9 mouse cellular contexts compared by ENCODE assay signal in the genomic region with DNA sequence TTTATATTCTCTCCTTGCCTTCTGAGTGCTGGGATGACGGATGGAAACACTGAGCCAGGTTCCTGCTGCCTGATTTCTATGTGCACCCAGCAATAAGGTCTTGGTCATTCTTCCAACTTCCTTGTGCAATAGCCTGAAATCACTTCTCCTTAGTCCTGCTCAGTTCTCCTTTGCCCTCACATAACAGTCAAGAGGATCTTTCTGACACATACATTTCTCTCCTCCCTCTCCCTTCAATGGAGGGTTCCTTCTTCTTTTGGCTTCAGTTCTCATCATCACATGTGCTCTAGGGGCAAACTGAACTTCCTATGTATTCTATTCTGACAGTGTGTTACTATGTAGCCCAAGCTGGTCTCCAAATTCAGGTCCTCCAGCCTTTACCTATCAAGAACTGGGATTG. TPM values are rescaled to one million over a fixed set of nuclear protein-coding genes. Genes with fewer than 3 reads are reported as not detected.
DNase-seq lines count a peak whose midpoint lies in the region; ATAC-seq and TF ChIP-seq lines count a peak whose summit lies in the region.
"Had no signal": no experiment of that assay in that cellular context is flagged by ENCODE, and none has a peak within 500 bp of the region (broad histone marks: within the 10 kb centered on the region; RNA-seq: fewer than 3 reads in every experiment).

No protein-coding gene starts in this region.

- no peaks in the 10 kb centered on the region for H3K9me3 ChIP-seq in liver, embryonic 11.5 days (ENCODE audit: control insufficient read depth, low read length)
- no peaks in the 10 kb centered on the region for H3K9me3 ChIP-seq in embryonic facial prominence, embryonic 10.5 days

- H3K79me2 ChIP-seq in liver, adult 2 months (ENCODE audit: control insufficient read depth, insufficient read depth, low read length) = peaks cover 30% of the 10 kb centered on the region

- WGBS in liver, adult 2 months = 92% methylated on average over 1 of the region's 1 CpGs
- 52% methylated on average over 1 of the region's 1 CpGs for WGBS in bone marrow, adult 2 months
- 92% methylated on average over 1 of the region's 1 CpGs for WGBS in liver, embryonic 11.5 days
- WGBS in embryonic facial prominence, embryonic 10.5 days = 79% methylated on average over 1 of the region's 1 CpGs

- no peaks in the 10 kb centered on the region for H3K36me3 ChIP-seq in liver, adult 2 months (ENCODE audit: control insufficient read depth, insufficient read depth, low read length)
- H3K36me3 ChIP-seq in liver, embryonic 11.5 days (ENCODE audit: control insufficient read depth, insufficient read depth, low read length) = no peaks in the 10 kb centered on the region
- H3K36me3 ChIP-seq in embryonic facial prominence, embryonic 10.5 days (replicated peaks) = 0 out of 2 replicates have a peak, but pooled peaks cover 6% of the 10 kb centered on the region

- no peaks in the 10 kb centered on the region for H3K27me3 ChIP-seq in liver, adult 2 months (ENCODE audit: control insufficient read depth, insufficient read depth, low read length)
- H3K27me3 ChIP-seq in liver, embryonic 11.5 days (replicated peaks; ENCODE audit: control insufficient read depth, insufficient read depth, low read length) = no peaks in the 10 kb centered on the region
- no peaks in the 10 kb centered on the region; the same call in 1 of the 2 replicates for H3K27me3 ChIP-seq in embryonic facial prominence, embryonic 10.5 days (replicated peaks; ENCODE audit: low read depth, poor library complexity, severe bottlenecking)
- H3K27me3 ChIP-seq: Patski had no signal

- no peak for ATAC-seq in liver, embryonic 11.5 days (replicated peaks; ENCODE audit: low FRiP score)
- ATAC-seq: Patski had no signal

- H3K4me2 ChIP-seq in liver, embryonic 11.5 days = no peak overlapping the region; the same call in 1 of the 2 replicates

- no peak overlapping the region for H3K27ac ChIP-seq in liver, adult 2 months (replicated peaks; ENCODE audit: insufficient read depth, low read depth, low read length)
- H3K27ac ChIP-seq in bone marrow, adult 2 months (ENCODE audit: control insufficient read depth, insufficient read depth, low read depth, low read length, poor library complexity) = peak overlapping the region; percentile 6; the same call in 1 of the 2 replicates
- peak overlapping the region; percentile 75; the same call in 1 of the 2 replicates for H3K27ac ChIP-seq in liver, embryonic 11.5 days (ENCODE audit: low read depth, low read length)
- H3K27ac ChIP-seq in embryonic facial prominence, embryonic 10.5 days (replicated peaks) = no peak overlapping the region

- no peak for TF ChIP-seq CTCF in liver, adult 2 months (IDR thresholded peaks at IDR 0.05; ENCODE audit: low read depth, low read length)
- TF ChIP-seq CTCF in bone marrow, adult 2 months (IDR thresholded peaks at IDR 0.05; ENCODE audit: control insufficient read depth, insufficient read depth, low read length) = no peak

- H3K4me1 ChIP-seq in liver, adult 2 months (ENCODE audit: control insufficient read depth, insufficient read depth, low read length) = peaks cover 27% of the 10 kb centered on the region
- H3K4me1 ChIP-seq in bone marrow, adult 2 months (ENCODE audit: control insufficient read depth, insufficient read depth, low read length) = peaks cover 1% of the 10 kb centered on the region
- peaks cover 28% of the 10 kb centered on the region for H3K4me1 ChIP-seq in liver, embryonic 11.5 days (replicated peaks; ENCODE audit: control insufficient read depth, insufficient read depth, low read length)
- H3K4me1 ChIP-seq in embryonic facial prominence, embryonic 10.5 days = peaks cover 41% of the 10 kb centered on the region

- no peak for TF ChIP-seq POLR2A in liver, adult 2 months (IDR thresholded peaks at IDR 0.05; ENCODE audit: extremely low read depth, insufficient read depth, low read length)
- TF ChIP-seq POLR2A in bone marrow, adult 2 months (IDR thresholded peaks at IDR 0.05; ENCODE audit: borderline replicate concordance, control insufficient read depth, low read depth, low read length) = no peak

- H3K4me3 ChIP-seq in liver, adult 2 months (ENCODE audit: insufficient read depth, low read depth, low read length) = no peak overlapping the region
- no peak overlapping the region for H3K4me3 ChIP-seq in bone marrow, adult 2 months (replicated peaks; ENCODE audit: control insufficient read depth, low read depth, low read length)
- H3K4me3 ChIP-seq in liver, embryonic 11.5 days (ENCODE audit: low read depth, low read length) = no peak overlapping the region
- no peak overlapping the region for H3K4me3 ChIP-seq in embryonic facial prominence, embryonic 10.5 days

- DNase-seq in liver, adult 2 months (ENCODE audit: extremely low read depth, low read depth, low spot score) = peak; percentile 52
- DNase-seq in liver = no peak
- no peak for DNase-seq in liver, embryonic 11.5 days (ENCODE audit: low spot score)
- peak; percentile 46 for DNase-seq in skeletal muscle tissue, adult 2 months (ENCODE audit: low read depth, low spot score)
- DNase-seq in embryonic facial prominence, embryonic 10.5 days (ENCODE audit: low spot score) = no peak
- no peak for DNase-seq in cerebellum, adult 11 months
- DNase-seq: adrenal gland, postnatal 36 days had no signal

- no peak overlapping the region for H3K9ac ChIP-seq in liver, adult 2 months (ENCODE audit: low read depth, low read length)
- H3K9ac ChIP-seq in liver, embryonic 11.5 days (ENCODE audit: low read depth, low read length) = no peak overlapping the region

RNA-seq across cellular contexts. Expression of gene Cluh, which starts 1.3 kb away (rescaled TPM):
- total RNA-seq in liver, adult 2 months (2014; rRNA removed) = 74.3 and 124 TPM in 2 replicates
- polyA plus RNA-seq in liver, adult 2 months (2012; rRNA removed) = 128 and 139 TPM in 2 replicates
- polyA plus RNA-seq in bone marrow, adult 2 months (2011; ENCODE audit: insufficient read depth, insufficient read length, low replicate concordance, missing spikeins) = 15.7 and 34.1 TPM in 2 replicates
- polyA plus RNA-seq in liver, embryonic 11.5 days (2014; fragmentation: Nextera tagmentation; extraction: Ambion mirVana) = 60.9 and 61.4 TPM in 2 replicates
- 29.0 and 32.3 TPM in 2 replicates for polyA plus RNA-seq in embryonic facial prominence, embryonic 10.5 days (2016; fragmentation: Nextera tagmentation; extraction: Ambion mirVana)

RNA-seq across cellular contexts. Expression of gene Ccdc92b, which starts 28.6 kb away (rescaled TPM):
- total RNA-seq in liver, adult 2 months (2014; rRNA removed) = 0.09 TPM in 1 of 2 replicates, not detected in the other
- 0.02 and 0.06 TPM in 2 replicates for polyA plus RNA-seq in liver, adult 2 months (2012; rRNA removed)
- 8.2 and 9.7 TPM in 2 replicates for polyA plus RNA-seq in bone marrow, adult 2 months (2011; ENCODE audit: insufficient read depth, insufficient read length, low replicate concordance, missing spikeins)
- polyA plus RNA-seq in liver, embryonic 11.5 days (2014; fragmentation: Nextera tagmentation; extraction: Ambion mirVana) = 5.3 and 5.5 TPM in 2 replicates
- 0.52 and 0.69 TPM in 2 replicates for polyA plus RNA-seq in embryonic facial prominence, embryonic 10.5 days (2016; fragmentation: Nextera tagmentation; extraction: Ambion mirVana)

RNA-seq across cellular contexts. Expression of gene Rap1gap2, which starts 37.3 kb away (rescaled TPM):
- total RNA-seq in liver, adult 2 months (2014; rRNA removed) = 0.46 and 0.67 TPM in 2 replicates
- 0.37 and 0.48 TPM in 2 replicates for polyA plus RNA-seq in liver, adult 2 months (2012; rRNA removed)
- 3.4 and 9.9 TPM in 2 replicates for polyA plus RNA-seq in bone marrow, adult 2 months (2011; ENCODE audit: insufficient read depth, insufficient read length, low replicate concordance, missing spikeins)
- polyA plus RNA-seq in liver, embryonic 11.5 days (2014; fragmentation: Nextera tagmentation; extraction: Ambion mirVana) = 2.1 TPM in 2 replicates
- polyA plus RNA-seq in embryonic facial prominence, embryonic 10.5 days (2016; fragmentation: Nextera tagmentation; extraction: Ambion mirVana) = 1.2 and 1.9 TPM in 2 replicates

Comparison
In these comparisons a context has a peak if more than half of its experiments do, and no peak if none do; other contexts are left out.
1. DNase-seq: peak in liver, adult 2 months (single experiment) and skeletal muscle tissue, adult 2 months (single experiment); none in liver (single experiment), liver, embryonic 11.5 days (single experiment), embryonic facial prominence, embryonic 10.5 days (single experiment) and cerebellum, adult 11 months (single experiment).
2. H3K27ac ChIP-seq: peak in bone marrow, adult 2 months (single experiment) and liver, embryonic 11.5 days (single experiment); none in liver, adult 2 months (single experiment) and embryonic facial prominence, embryonic 10.5 days (single experiment).